Mouse (Mus musculus) liver, adult 10 weeks (tissue): ENCODE measurements around the gene H2-T22. TPM values are rescaled to one million over a fixed set of nuclear protein-coding genes. Genes with fewer than 3 reads are reported as not detected.

ENCODE experiments used
- polyA plus RNA-seq: library from polyadenylated mRNA; stranded (reverse); fragments of 350-450 nt; fragmentation: Illumina TruSeq; extraction: RNeasy Lipid Tissue Mini Kit (QIAGEN cat#74804); gene quantifications from one replicate; pipeline ENCODE4 v1.2.3, GENCODE M21; 2014; ENCODE audit warnings: low read depth, low replicate concordance

The H2-T22 gene
- 46.2 TPM for polyA plus RNA-seq

GRCm38 (mm10) chr17:36042610-36043169, at the start of gene H2-T22, which contains the start of gene Gm6034:
Gene H2-T22, minus strand, starts transcription at chr17:36042747.
Gene Gm6034, plus strand, starts transcription at chr17:36042961.

GRCm38 (mm10) chr17:36058362-36058761, 15.8 kb upstream of the H2-T22 start, which contains the start of gene Gm11127:
Gene Gm11127, minus strand, starts transcription at chr17:36058371.

GRCm38 (mm10) chr17:36032351-36032875, 10.1 kb downstream of the H2-T22 start, which contains the start of gene H2-T23:
Gene H2-T23, minus strand, starts transcription at chr17:36032855.

GRCm38 (mm10) chr17:36020191-36021073, 22.1 kb downstream of the H2-T22 start, which contains the start of gene H2-T24:
Gene H2-T24, minus strand, starts transcription at chr17:36020560.

Other genes starting within 250 kb of the H2-T22 start
- 0.85 TPM for gene Ier3, start 221.1 kb downstream of the H2-T22 start, polyA plus RNA-seq
- 3.9 TPM for gene Flot1, start 219.5 kb downstream of the H2-T22 start, polyA plus RNA-seq
- 13.4 TPM for gene Tubb5, start 204.4 kb downstream of the H2-T22 start, polyA plus RNA-seq
- 4.7 TPM for gene Mdc1, start 201.2 kb downstream of the H2-T22 start, polyA plus RNA-seq
- 0.34 TPM for gene Nrm, start 181.4 kb downstream of the H2-T22 start, polyA plus RNA-seq
- gene Ppp1r18, start 177.2 kb downstream of the H2-T22 start, polyA plus RNA-seq = 1.1 TPM
- 39.3 TPM for gene Dhx16, start 162.9 kb downstream of the H2-T22 start, polyA plus RNA-seq
- 17.0 TPM for gene 2310061I04Rik, start 145.3 kb downstream of the H2-T22 start, polyA plus RNA-seq
- 10.3 TPM for gene Atat1, start 132.7 kb downstream of the H2-T22 start, polyA plus RNA-seq
- gene Mrps18b, start 126.4 kb downstream of the H2-T22 start, polyA plus RNA-seq = 25.6 TPM
- gene Ppp1r10, start 126.3 kb downstream of the H2-T22 start, polyA plus RNA-seq = 12.4 TPM
- gene Abcf1, start 73.0 kb downstream of the H2-T22 start, polyA plus RNA-seq = 15.0 TPM
- gene Gnl1, start 62.9 kb downstream of the H2-T22 start, polyA plus RNA-seq = 1.5 TPM
- 1.4 TPM for gene Prr3, start 62.5 kb downstream of the H2-T22 start, polyA plus RNA-seq
- 3.9 TPM for gene H2-T24, start 22.2 kb downstream of the H2-T22 start, polyA plus RNA-seq
- 29.7 TPM for gene H2-T23, start 9.9 kb downstream of the H2-T22 start, polyA plus RNA-seq
- not detected for gene Gm6034, start 214 bp upstream of the H2-T22 start, polyA plus RNA-seq
- gene Gm11127, start 15.6 kb upstream of the H2-T22 start, polyA plus RNA-seq = not detected
- not detected for gene Gm19684, start 78.9 kb upstream of the H2-T22 start, polyA plus RNA-seq
- gene Gm7030, start 86.7 kb upstream of the H2-T22 start, polyA plus RNA-seq = not detected
- gene Gm8909, start 125.8 kb upstream of the H2-T22 start, polyA plus RNA-seq = not detected
- gene H2-T3, start 147.5 kb upstream of the H2-T22 start, polyA plus RNA-seq = not detected
- gene Rpp21, start 215.3 kb upstream of the H2-T22 start, polyA plus RNA-seq = 2.5 TPM
- gene Trim39, start 229.5 kb upstream of the H2-T22 start, polyA plus RNA-seq = 9.3 TPM
- not detected for gene H2-M10.2, start 243.7 kb upstream of the H2-T22 start, polyA plus RNA-seq